Mouse (Mus musculus) heart, postnatal 0 days (tissue): Measurements from ENCODE around the gene Add3. TPM values are rescaled to one million over a fixed set of nuclear protein-coding genes. Genes with fewer than 3 reads are reported as not detected.

Experiments used
- ATAC-seq: fragments of 200-750 bp; cut with Nextera tagmentation; 2 replicates; pipeline ENCODE4 v1.8.0; 2017; ENCODE audit warnings: low read depth, moderate number of reproducible peaks, moderate library complexity; ENCODE audit not compliant: insufficient read depth
- DNase-seq: peaks from one replicate; pipeline ENCODE4 v3.0.0-alpha.2; 2016; ENCODE audit warnings: low spot score
- H3K27ac ChIP-seq: fragments of 300-500 bp; sonication (generic); 2 replicates; pipeline ENCODE4 v1.5.1; 2014; ENCODE audit warnings: low read depth, mild to moderate bottlenecking
- H3K27me3 ChIP-seq: fragments of 300-500 bp; sonication (generic); 2 replicates; pipeline ENCODE4 v1.6.1; 2014; ENCODE audit warnings: low read length, mixed read lengths; ENCODE audit not compliant: control insufficient read depth, insufficient read depth
- H3K36me3 ChIP-seq: fragments of 300-500 bp; sonication (generic); replicated peaks from 2 replicates; pipeline ENCODE4 v1.6.1; 2014; ENCODE audit warnings: low read length, mixed read lengths; ENCODE audit not compliant: control insufficient read depth, insufficient read depth
- H3K4me1 ChIP-seq: fragments of 300-500 bp; sonication (generic); 2 replicates; pipeline ENCODE4 v1.6.1; 2014; ENCODE audit warnings: antibody characterized with exemption; ENCODE audit not compliant: control insufficient read depth, insufficient read depth
- H3K4me2 ChIP-seq: fragments of 300-500 bp; sonication (generic); 2 replicates; pipeline ENCODE4 v1.6.1; 2014; ENCODE audit warnings: low read depth, mild to moderate bottlenecking, low read length, moderate library complexity
- H3K4me3 ChIP-seq: fragments of 300-500 bp; sonication (generic); 2 replicates; pipeline ENCODE4 v1.5.1; 2014; ENCODE audit warnings: low read depth, low read length
- H3K9ac ChIP-seq: fragments of 300-500 bp; sonication (generic); replicated peaks from 2 replicates; pipeline ENCODE4 v1.6.1; 2014; ENCODE audit warnings: low read depth, low read length, mixed read lengths
- H3K9me3 ChIP-seq: fragments of 300-500 bp; sonication (generic); replicated peaks from 2 replicates; pipeline ENCODE4 v1.6.1; 2016; ENCODE audit warnings: low read length; ENCODE audit not compliant: control insufficient read depth
- CTCF ChIP-seq: IDR thresholded peaks from 2 replicates; pipeline ENCODE4 v1.5.1; 2016; ENCODE audit warnings: antibody characterized with exemption, control low read depth, low read depth
- EP300 ChIP-seq: IDR thresholded peaks from 2 replicates; pipeline ENCODE4 v1.6.1; 2016; ENCODE audit warnings: antibody characterized with exemption, low read depth
- WGBS: fragments of 180-500 bp; shearing (Covaris S2); extraction: QIAGEN DNeasy Blood & Tissue Kit; methylation state at CpG from one replicate; pipeline ENCODE4 v1.1.7; 2014; 5-methylcytosine and 5-hydroxymethylcytosine counted together
- polyA plus RNA-seq: library from polyadenylated mRNA; unstranded; fragments of >200 nt; fragmentation: Nextera tagmentation; extraction: Ambion mirVana; gene quantifications from 2 replicates; pipeline ENCODE4 v1.2.1, GENCODE M21; 2015
- total RNA-seq: library from RNA; depleted of rRNA; stranded (reverse); fragments of >200 nt; gene quantifications from 2 replicates; pipeline ENCODE4 v1.2.3, GENCODE M21; 2014; ENCODE audit warnings: low replicate concordance

Gene Add3
- total and polyA plus RNA-seq, 2 experiments from 2014 or later: 62.1 to 82.9 TPM

DNA sequence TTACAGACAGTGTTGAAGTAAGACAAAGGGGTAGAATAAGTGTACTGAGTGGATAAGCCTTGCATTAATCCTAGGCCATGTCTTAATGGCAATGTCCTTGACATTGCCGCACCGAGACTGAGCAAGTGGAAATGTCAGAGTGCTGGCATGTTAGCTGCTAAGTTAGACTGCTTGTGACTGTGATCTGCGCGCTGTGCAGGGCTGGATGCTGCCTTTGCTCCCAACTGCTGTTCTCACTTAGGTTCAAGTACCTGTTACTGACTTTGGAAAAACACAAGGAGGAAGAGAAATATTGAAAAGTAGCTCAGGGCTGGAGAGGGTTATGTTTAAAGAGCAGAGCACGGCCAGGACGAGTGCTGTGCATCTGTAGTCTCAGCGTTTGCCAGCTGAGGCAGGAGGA is 24.4 kb downstream of the Add3 start:
- H3K4me1 ChIP-seq: peaks cover 33% of the 10 kb centered on the region
- H3K4me3 ChIP-seq: no peak overlapping the region
- no peaks in the 10 kb centered on the region for H3K27me3 ChIP-seq
- H3K9me3 ChIP-seq: no peaks in the 10 kb centered on the region
- H3K4me2 ChIP-seq: no peak overlapping the region
- TF ChIP-seq EP300 (no peak), CTCF (no peak)
- 62% methylated on average over 7 of the region's 7 CpGs for WGBS
- no peak overlapping the region for H3K9ac ChIP-seq
- H3K27ac ChIP-seq: 0 out of 2 replicates have a peak overlapping the region, but pooled peaks have one; percentile 1
- DNase-seq (no peak), ATAC-seq (no peak)
- H3K36me3 ChIP-seq: no peaks in the 10 kb centered on the region

DNA sequence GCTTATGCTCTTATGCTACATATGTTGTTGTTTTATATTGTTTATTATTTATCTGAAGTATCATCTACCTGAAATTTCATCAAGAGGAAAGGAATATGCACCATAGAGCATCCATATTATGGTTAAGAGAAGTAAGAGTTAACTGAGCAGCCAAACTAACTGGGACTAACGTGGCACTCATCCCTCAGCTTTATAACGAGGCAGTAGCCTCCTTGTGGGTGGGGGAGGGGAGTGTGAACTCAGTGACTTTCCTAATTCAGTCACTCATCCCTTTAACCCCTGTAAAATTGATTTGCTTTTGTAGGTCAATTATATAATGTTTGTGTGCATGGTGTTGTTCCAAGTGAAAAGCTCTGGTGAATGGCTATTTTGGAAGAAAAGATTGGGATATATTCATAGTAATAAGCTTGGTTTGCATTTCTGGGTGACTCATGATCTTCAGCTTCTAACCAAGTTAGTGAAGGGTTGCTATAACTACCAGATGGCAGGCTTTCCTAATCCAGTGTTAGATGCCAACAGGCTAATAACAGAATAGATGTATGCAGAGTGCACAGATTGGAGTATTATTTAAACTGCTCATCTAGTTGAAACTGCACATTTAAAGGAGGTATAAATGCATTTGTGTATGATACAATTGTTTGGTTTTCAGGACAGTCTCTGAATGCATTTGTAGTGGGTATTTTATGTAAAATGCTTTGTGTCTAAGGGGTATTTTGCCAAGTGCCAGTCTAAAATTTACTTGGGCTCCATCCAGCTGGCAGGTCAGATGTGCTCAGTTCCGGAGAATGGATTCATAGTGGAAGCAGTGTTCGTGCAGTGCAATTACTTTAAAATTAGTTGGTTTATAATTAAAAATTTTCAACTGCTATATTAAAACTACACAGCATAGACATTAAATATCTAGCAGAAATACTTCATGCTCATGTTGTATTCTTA is 25.3 kb downstream of the Add3 start:
- no peaks in the 10 kb centered on the region for H3K9me3 ChIP-seq
- 32% methylated on average over 4 of the region's 4 CpGs for WGBS
- TF ChIP-seq CTCF: no peak
- H3K27me3 ChIP-seq: no peaks in the 10 kb centered on the region
- no peak overlapping the region for H3K4me2 ChIP-seq
- H3K9ac ChIP-seq: no peak overlapping the region
- no peaks in the 10 kb centered on the region for H3K36me3 ChIP-seq
- peaks cover 33% of the 10 kb centered on the region for H3K4me1 ChIP-seq
- DNase-seq (no peak), ATAC-seq (no peak)
- H3K4me3 ChIP-seq: no peak overlapping the region
- 0 out of 2 replicates have a peak overlapping the region, but pooled peaks have one; percentile 1 for H3K27ac ChIP-seq

DNA sequence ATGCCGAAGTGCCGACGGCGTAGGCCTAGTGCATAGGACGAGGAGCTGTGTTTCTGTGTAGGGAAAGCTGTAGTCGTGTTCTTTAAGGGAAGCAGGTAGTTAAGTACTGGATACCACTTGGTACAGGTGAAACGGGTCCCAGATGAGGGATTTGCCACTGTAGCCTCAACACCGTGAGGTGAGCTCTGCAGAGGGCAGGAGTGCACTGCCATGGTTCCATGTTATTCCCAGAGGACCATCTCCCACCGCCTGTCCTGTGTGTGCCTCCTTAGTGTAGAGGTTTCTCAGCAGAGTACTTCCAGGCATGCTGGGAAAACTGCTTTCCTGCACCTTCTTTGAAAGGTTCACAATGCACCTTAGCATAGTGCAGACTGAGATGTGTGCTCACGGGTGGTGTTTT is 26.1 kb downstream of the Add3 start:
- H3K4me1 ChIP-seq: peaks cover 34% of the 10 kb centered on the region
- no peaks in the 10 kb centered on the region for H3K9me3 ChIP-seq
- ATAC-seq (no peak), DNase-seq (no peak)
- peaks cover 6% of the 10 kb centered on the region; the same call in 1 of the 2 replicates for H3K36me3 ChIP-seq
- H3K9ac ChIP-seq: no peak overlapping the region
- no peaks in the 10 kb centered on the region for H3K27me3 ChIP-seq
- H3K27ac ChIP-seq: no peak overlapping the region
- TF ChIP-seq EP300 (no peak), CTCF (no peak)
- WGBS: 83% methylated on average over 10 of the region's 10 CpGs
- H3K4me2 ChIP-seq: no peak overlapping the region
- H3K4me3 ChIP-seq: no peak overlapping the region

DNA sequence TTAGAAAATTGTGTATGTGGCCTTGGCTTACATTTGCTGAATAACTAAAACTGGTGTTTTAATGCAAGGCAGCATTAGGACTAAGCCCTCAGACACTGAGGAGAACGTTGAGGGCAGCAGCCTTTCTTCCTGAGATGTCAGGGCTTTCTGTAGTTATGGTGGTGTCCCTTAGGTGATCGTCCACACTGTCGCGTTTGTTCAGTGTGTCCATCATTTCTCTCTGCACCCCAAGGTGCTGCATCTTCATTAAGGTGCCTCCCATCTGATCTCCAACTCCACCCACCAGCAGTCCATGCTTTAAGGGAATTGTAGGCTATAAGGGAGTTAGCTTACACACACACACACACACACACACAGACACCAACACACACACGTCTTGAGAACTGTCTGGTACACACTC is 28.3 kb downstream of the Add3 start:
- no peak for TF ChIP-seq CTCF
- TF ChIP-seq EP300: no peak
- H3K27me3 ChIP-seq: no peaks in the 10 kb centered on the region
- no peak overlapping the region for H3K9ac ChIP-seq
- WGBS: 69% methylated on average over 5 of the region's 5 CpGs
- H3K36me3 ChIP-seq: peaks cover 9% of the 10 kb centered on the region; the same call in 1 of the 2 replicates
- ATAC-seq (no peak), DNase-seq (no peak)
- H3K4me1 ChIP-seq: peaks cover 39% of the 10 kb centered on the region
- H3K27ac ChIP-seq: no peak overlapping the region
- H3K4me3 ChIP-seq: no peak overlapping the region
- H3K4me2 ChIP-seq: no peak overlapping the region
- H3K9me3 ChIP-seq: no peaks in the 10 kb centered on the region

DNA sequence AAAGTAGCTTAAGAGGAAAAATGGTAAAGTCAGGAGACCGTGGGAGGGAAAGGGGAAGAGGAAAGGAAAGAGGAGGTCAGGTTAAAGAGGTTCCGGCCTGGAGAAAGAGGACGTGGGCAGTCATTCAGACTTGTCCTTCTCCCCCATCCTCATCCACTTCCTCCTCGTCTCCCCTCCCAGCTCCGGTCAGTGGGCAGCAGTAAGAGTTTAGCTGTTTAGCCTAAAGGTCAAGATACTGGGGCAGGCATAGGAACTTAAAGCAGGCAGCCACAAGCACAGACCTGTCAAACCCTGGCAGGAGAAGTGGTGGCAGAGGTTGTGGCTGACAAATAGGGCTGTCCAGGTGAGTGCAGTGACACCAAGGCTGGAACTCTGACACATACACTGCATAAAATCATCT is 30.4 kb downstream of the Add3 start:
- no peak overlapping the region for H3K9ac ChIP-seq
- no peak overlapping the region for H3K27ac ChIP-seq

More for the DNA sequence above, 30.4 kb downstream of the Add3 start:
- no peaks in the 10 kb centered on the region for H3K27me3 ChIP-seq
- H3K9me3 ChIP-seq: no peaks in the 10 kb centered on the region
- 59% methylated on average over 5 of the region's 5 CpGs for WGBS
- TF ChIP-seq EP300 (no peak), CTCF (no peak)
- H3K4me1 ChIP-seq: peaks cover 26% of the 10 kb centered on the region
- peaks cover 9% of the 10 kb centered on the region; the same call in 1 of the 2 replicates for H3K36me3 ChIP-seq
- H3K4me2 ChIP-seq: no peak overlapping the region
- ATAC-seq (no peak), DNase-seq (no peak)
- H3K4me3 ChIP-seq: no peak overlapping the region
